22 mouse cellular contexts compared by ENCODE assay signal in the genomic region with DNA sequence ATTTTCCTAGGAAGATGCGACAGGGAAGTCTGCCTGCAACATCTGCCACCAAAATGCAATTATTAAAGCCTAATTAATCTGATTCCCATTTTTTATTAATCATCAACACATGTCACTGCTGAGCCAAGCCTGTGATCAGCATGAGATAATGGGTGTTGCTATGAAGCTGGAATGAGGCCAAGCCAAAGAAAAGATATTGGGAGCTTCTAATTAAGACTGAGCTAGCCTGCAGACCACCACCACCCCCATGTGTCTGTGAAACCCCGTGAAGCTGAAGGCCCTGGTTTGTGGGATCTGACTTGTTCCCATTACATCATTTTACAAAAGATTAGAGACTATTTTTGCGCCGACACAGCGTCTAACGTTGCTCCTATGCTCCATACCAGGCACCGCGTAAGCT.
A peak's percentile ranks its signal among the peaks of the same experiment; 100 is the strongest.
DNase-seq lines count a peak whose midpoint lies in the region; ATAC-seq and TF ChIP-seq lines count a peak whose summit lies in the region.
"Had no signal": no experiment of that assay in that cellular context is flagged by ENCODE, and none has a peak within 500 bp of the region (broad histone marks: within the 10 kb centered on the region; RNA-seq: fewer than 3 reads in every experiment).

No protein-coding gene starts in this region.

- no peaks in the 10 kb centered on the region for H3K9me3 ChIP-seq in hindbrain, embryonic 10.5 days
- no peaks in the 10 kb centered on the region for H3K9me3 ChIP-seq in hindbrain, embryonic 11.5 days (ENCODE audit: control insufficient read depth, low read length)
- no peaks in the 10 kb centered on the region for H3K9me3 ChIP-seq in forebrain, embryonic 16.5 days (ENCODE audit: control insufficient read depth, low read length)
- no peaks in the 10 kb centered on the region for H3K9me3 ChIP-seq in hindbrain, postnatal 0 days (ENCODE audit: low read length)
- H3K9me3 ChIP-seq in stomach, postnatal 0 days (ENCODE audit: control insufficient read depth, low read length), result no peaks in the 10 kb centered on the region
- H3K9me3 ChIP-seq: embryonic facial prominence, embryonic 13.5 days; heart, embryonic 15.5 days; limb, embryonic 13.5 days; liver, embryonic 13.5 days; midbrain, embryonic 12.5 days had no signal

- no peaks in the 10 kb centered on the region for H3K36me3 ChIP-seq in hindbrain, embryonic 10.5 days
- no peaks in the 10 kb centered on the region for H3K36me3 ChIP-seq in hindbrain, embryonic 11.5 days (ENCODE audit: control insufficient read depth, insufficient read depth, low read length)
- no peaks in the 10 kb centered on the region for H3K36me3 ChIP-seq in forebrain, embryonic 16.5 days (ENCODE audit: control insufficient read depth, insufficient read depth)
- no peaks in the 10 kb centered on the region for H3K36me3 ChIP-seq in hindbrain, postnatal 0 days (ENCODE audit: insufficient read depth, low read length)
- H3K36me3 ChIP-seq in stomach, postnatal 0 days (ENCODE audit: control insufficient read depth, insufficient read depth, low read length), result no peaks in the 10 kb centered on the region
- H3K36me3 ChIP-seq: embryonic facial prominence, embryonic 13.5 days; heart, embryonic 15.5 days; limb, embryonic 13.5 days; liver, embryonic 13.5 days; midbrain, embryonic 12.5 days had no signal

- 94% methylated on average over 8 of the region's 8 CpGs for WGBS in hindbrain, embryonic 10.5 days
- 91% methylated on average over 8 of the region's 8 CpGs for WGBS in hindbrain, embryonic 11.5 days
- 39% methylated on average over 8 of the region's 8 CpGs for WGBS in forebrain, embryonic 16.5 days
- 64% methylated on average over 8 of the region's 8 CpGs for WGBS in hindbrain, postnatal 0 days
- 94% methylated on average over 8 of the region's 8 CpGs for whole genome bisulfite sequencing in stomach, postnatal 0 days

- no peak overlapping the region for H3K9ac ChIP-seq in hindbrain, embryonic 11.5 days (ENCODE audit: low read depth, low read length)
- H3K9ac ChIP-seq in forebrain, embryonic 16.5 days (replicated peaks; ENCODE audit: low read depth, low read length), result no peak overlapping the region
- no peak overlapping the region for H3K9ac ChIP-seq in hindbrain, postnatal 0 days (replicated peaks; ENCODE audit: low read length)
- no peak overlapping the region for H3K9ac ChIP-seq in stomach, postnatal 0 days (ENCODE audit: low read length)
- H3K9ac ChIP-seq: embryonic facial prominence, embryonic 13.5 days; heart, embryonic 15.5 days; limb, embryonic 13.5 days; liver, embryonic 13.5 days; midbrain, embryonic 12.5 days had no signal

- no peak for DNase-seq in hindbrain, embryonic 10.5 days (ENCODE audit: low spot score)
- no peak for DNase-seq in hindbrain, embryonic 11.5 days (ENCODE audit: low spot score)
- DNase-seq in brain, embryonic 14.5 days (ENCODE audit: low read depth), result peak; percentile 91
- DNase-seq in hindbrain, postnatal 0 days (ENCODE audit: low spot score), result peak; percentile 47
- no peak for DNase-seq in heart, postnatal 25 days (ENCODE audit: low spot score)
- DNase-seq in adrenal gland, postnatal 14 days, result no peak
- DNase-seq in stomach, postnatal 0 days (ENCODE audit: low spot score), result no peak
- DNase-seq: cerebellum, adult 2 months; cerebellum, postnatal 25 days; kidney, adult 9 months; kidney, postnatal 14 days; liver, embryonic 13.5 days; lung, adult 2 months; lung, postnatal 14 days had no signal

- ATAC-seq in hindbrain, embryonic 11.5 days (ENCODE audit: low FRiP score), result no peak
- peak; percentile 32; the same call in 1 of the 2 replicates for ATAC-seq in forebrain, embryonic 16.5 days
- 0 out of 2 replicates have a peak, but pooled peaks have one; percentile 24 for ATAC-seq in hindbrain, postnatal 0 days
- no peak for ATAC-seq in stomach, postnatal 0 days (ENCODE audit: low FRiP score, low TSS enrichment)
- ATAC-seq: CD4-positive, CD25-positive, alpha-beta regulatory T cell, adult 4 months; intestine, embryonic 16.5 days had no signal

- TF ChIP-seq POLR2A in brain, embryonic 14.5 days (IDR thresholded peaks at IDR 0.05; ENCODE audit: borderline replicate concordance, extremely low read depth, insufficient read depth, insufficient read length, poor library complexity, severe bottlenecking), result no peak

- H3K4me2 ChIP-seq in hindbrain, embryonic 11.5 days (replicated peaks; ENCODE audit: low read depth, low read length), result no peak overlapping the region
- H3K4me2 ChIP-seq in forebrain, embryonic 16.5 days (ENCODE audit: low read length), result no peak overlapping the region
- H3K4me2 ChIP-seq in hindbrain, postnatal 0 days (ENCODE audit: low read depth, low read length), result no peak overlapping the region
- no peak overlapping the region for H3K4me2 ChIP-seq in stomach, postnatal 0 days (replicated peaks; ENCODE audit: low read depth)
- H3K4me2 ChIP-seq: embryonic facial prominence, embryonic 13.5 days; heart, embryonic 15.5 days; limb, embryonic 13.5 days; liver, embryonic 13.5 days; midbrain, embryonic 12.5 days had no signal

- peak overlapping the region; percentile 12; the same call in 1 of the 2 replicates for H3K27ac ChIP-seq in hindbrain, embryonic 10.5 days
- H3K27ac ChIP-seq in hindbrain, embryonic 11.5 days (ENCODE audit: low read depth, low read length), result no peak overlapping the region
- peak overlapping the region; percentile 30 for H3K27ac ChIP-seq in forebrain, embryonic 16.5 days (ENCODE audit: low read length)
- H3K27ac ChIP-seq in hindbrain, postnatal 0 days, result no peak overlapping the region
- no peak overlapping the region for H3K27ac ChIP-seq in stomach, postnatal 0 days (replicated peaks)
- H3K27ac ChIP-seq: embryonic facial prominence, embryonic 13.5 days; heart, embryonic 15.5 days; limb, embryonic 13.5 days; liver, embryonic 13.5 days; midbrain, embryonic 12.5 days had no signal

- no peak for TF ChIP-seq EP300 in stomach, postnatal 0 days (optimal IDR thresholded peaks at IDR 0.05)

- H3K27me3 ChIP-seq in hindbrain, embryonic 10.5 days (ENCODE audit: insufficient read depth, poor library complexity, severe bottlenecking), result no peaks in the 10 kb centered on the region
- H3K27me3 ChIP-seq in hindbrain, embryonic 11.5 days (ENCODE audit: control insufficient read depth, insufficient read depth, low read length), result no peaks in the 10 kb centered on the region
- H3K27me3 ChIP-seq in forebrain, embryonic 16.5 days (replicated peaks; ENCODE audit: control insufficient read depth, insufficient read depth, low read length), result no peaks in the 10 kb centered on the region
- H3K27me3 ChIP-seq in hindbrain, postnatal 0 days (ENCODE audit: insufficient read depth, low read length), result no peaks in the 10 kb centered on the region
- no peaks in the 10 kb centered on the region for H3K27me3 ChIP-seq in stomach, postnatal 0 days (ENCODE audit: control insufficient read depth, insufficient read depth, low read length)
- H3K27me3 ChIP-seq: embryonic facial prominence, embryonic 13.5 days; heart, embryonic 15.5 days; limb, embryonic 13.5 days; liver, embryonic 13.5 days; midbrain, embryonic 12.5 days had no signal

- no peak overlapping the region for H3K4me3 ChIP-seq in hindbrain, embryonic 10.5 days
- no peak overlapping the region for H3K4me3 ChIP-seq in hindbrain, embryonic 11.5 days (ENCODE audit: low read depth, low read length)
- H3K4me3 ChIP-seq in forebrain, embryonic 16.5 days (replicated peaks; ENCODE audit: low read length), result no peak overlapping the region
- no peak overlapping the region for H3K4me3 ChIP-seq in hindbrain, postnatal 0 days (ENCODE audit: low read length)
- no peak overlapping the region for H3K4me3 ChIP-seq in stomach, postnatal 0 days (ENCODE audit: low read depth, low read length)
- H3K4me3 ChIP-seq: embryonic facial prominence, embryonic 13.5 days; erythroblast, embryonic 14.5 days; heart, embryonic 15.5 days; limb, embryonic 13.5 days; liver, embryonic 13.5 days; midbrain, embryonic 12.5 days had no signal

- intact Hi-C loops in heart, postnatal 25 days (cut with DNase I), result no loop called here

- no peak for TF ChIP-seq CTCF in brain, embryonic 14.5 days (IDR thresholded peaks at IDR 0.05; ENCODE audit: borderline replicate concordance, extremely low read depth, insufficient read depth, insufficient read length)
- TF ChIP-seq CTCF in hindbrain, postnatal 0 days (IDR thresholded peaks at IDR 0.05; ENCODE audit: low read depth), result no peak
- TF ChIP-seq CTCF in stomach, postnatal 0 days (IDR thresholded peaks at IDR 0.05; ENCODE audit: low read depth), result no peak

- peaks cover 13% of the 10 kb centered on the region for H3K4me1 ChIP-seq in hindbrain, embryonic 10.5 days (replicated peaks)
- no peaks in the 10 kb centered on the region for H3K4me1 ChIP-seq in hindbrain, embryonic 11.5 days (replicated peaks; ENCODE audit: control insufficient read depth, insufficient read depth, low read length)
- H3K4me1 ChIP-seq in forebrain, embryonic 16.5 days (replicated peaks; ENCODE audit: control insufficient read depth, insufficient read depth, low read length), result peaks cover 16% of the 10 kb centered on the region
- no peaks in the 10 kb centered on the region for H3K4me1 ChIP-seq in hindbrain, postnatal 0 days (ENCODE audit: insufficient read depth, low read length)
- 0 out of 2 replicates have a peak, but pooled peaks cover 3% of the 10 kb centered on the region for H3K4me1 ChIP-seq in stomach, postnatal 0 days (replicated peaks; ENCODE audit: control insufficient read depth, insufficient read depth)
- H3K4me1 ChIP-seq: heart, embryonic 15.5 days; liver, embryonic 13.5 days had no signal

Comparison
In these comparisons a context has a peak if more than half of its experiments do, and no peak if none do; other contexts are left out.
1. DNase-seq: peak in brain, embryonic 14.5 days (single experiment) and hindbrain, postnatal 0 days (single experiment); none in hindbrain, embryonic 10.5 days (single experiment), hindbrain, embryonic 11.5 days (single experiment), heart, postnatal 25 days (single experiment), adrenal gland, postnatal 14 days (single experiment) and stomach, postnatal 0 days (single experiment).
2. H3K27ac ChIP-seq: peak in hindbrain, embryonic 10.5 days (single experiment) and forebrain, embryonic 16.5 days (single experiment); none in hindbrain, embryonic 11.5 days (single experiment), hindbrain, postnatal 0 days (single experiment) and stomach, postnatal 0 days (single experiment).
3. ATAC-seq: peak in forebrain, embryonic 16.5 days (single experiment) and hindbrain, postnatal 0 days (single experiment); none in hindbrain, embryonic 11.5 days (single experiment) and stomach, postnatal 0 days (single experiment).